Comparison of ENCODE assay signal across 9 mouse cellular contexts in genomic region chr6:145175571-145175981, GRCm38 (mm10). TPM values are rescaled to one million over a fixed set of nuclear protein-coding genes. Genes with fewer than 3 reads are reported as not detected.
A peak's percentile ranks its signal among the peaks of the same experiment; 100 is the strongest.
DNase-seq lines count a peak whose midpoint lies in the region; ATAC-seq and TF ChIP-seq lines count a peak whose summit lies in the region.
"Had no signal": no experiment of that assay in that cellular context is flagged by ENCODE, and none has a peak within 500 bp of the region (broad histone marks: within the 10 kb centered on the region; RNA-seq: fewer than 3 reads in every experiment).

No protein-coding gene starts in this region.

- no peak for TF ChIP-seq CTCF in cerebellum, adult 2 months (IDR thresholded peaks at IDR 0.05; ENCODE audit: borderline replicate concordance, insufficient read depth, low read depth, low read length)

- peaks cover 44% of the 10 kb centered on the region for H3K27me3 ChIP-seq in heart, embryonic 10.5 days (ENCODE audit: insufficient read depth, poor library complexity, severe bottlenecking)
- H3K27me3 ChIP-seq in neural tube, embryonic 12.5 days (replicated peaks): 0 out of 2 replicates have a peak, but pooled peaks cover 7% of the 10 kb centered on the region
- no peaks in the 10 kb centered on the region; the same call in 1 of the 2 replicates for H3K27me3 ChIP-seq in intestine, embryonic 15.5 days (replicated peaks)
- no peaks in the 10 kb centered on the region; the same call in 1 of the 2 replicates for H3K27me3 ChIP-seq in stomach, embryonic 15.5 days (replicated peaks)
- H3K27me3 ChIP-seq in cerebellum, adult 2 months (ENCODE audit: control insufficient read depth, insufficient read depth, low read length): no peaks in the 10 kb centered on the region

- H3K27ac ChIP-seq in heart, embryonic 10.5 days: no peak overlapping the region
- no peak overlapping the region for H3K27ac ChIP-seq in neural tube, embryonic 12.5 days
- no peak overlapping the region for H3K27ac ChIP-seq in intestine, embryonic 15.5 days
- H3K27ac ChIP-seq in stomach, embryonic 15.5 days: no peak overlapping the region
- H3K27ac ChIP-seq in cerebellum, adult 2 months (ENCODE audit: insufficient read depth, low read length): no peak overlapping the region
- H3K27ac ChIP-seq: heart, embryonic 15.5 days had no signal

- WGBS in heart, embryonic 10.5 days: 34% methylated on average over 9 of the region's 9 CpGs
- WGBS in neural tube, embryonic 12.5 days: 30% methylated on average over 9 of the region's 9 CpGs
- 35% methylated on average over 9 of the region's 9 CpGs for WGBS in intestine, embryonic 15.5 days
- 36% methylated on average over 9 of the region's 9 CpGs for WGBS in stomach, embryonic 15.5 days
- 49% methylated on average over 9 of the region's 9 CpGs for WGBS in cerebellum, adult 2 months

- H3K36me3 ChIP-seq in heart, embryonic 10.5 days: no peaks in the 10 kb centered on the region
- H3K36me3 ChIP-seq in neural tube, embryonic 12.5 days: no peaks in the 10 kb centered on the region
- no peaks in the 10 kb centered on the region for H3K36me3 ChIP-seq in intestine, embryonic 15.5 days
- no peaks in the 10 kb centered on the region for H3K36me3 ChIP-seq in stomach, embryonic 15.5 days
- H3K36me3 ChIP-seq: heart, embryonic 15.5 days had no signal

- H3K4me2 ChIP-seq in neural tube, embryonic 12.5 days (replicated peaks): peak overlapping the region; percentile 26
- peak overlapping the region; percentile 40 for H3K4me2 ChIP-seq in intestine, embryonic 15.5 days (replicated peaks)
- no peak overlapping the region for H3K4me2 ChIP-seq in stomach, embryonic 15.5 days
- H3K4me2 ChIP-seq: heart, embryonic 15.5 days had no signal

- peaks cover 70% of the 10 kb centered on the region for H3K4me1 ChIP-seq in heart, embryonic 10.5 days
- peaks cover 21% of the 10 kb centered on the region for H3K4me1 ChIP-seq in neural tube, embryonic 12.5 days
- peaks cover 24% of the 10 kb centered on the region for H3K4me1 ChIP-seq in intestine, embryonic 15.5 days (replicated peaks)
- peaks cover 19% of the 10 kb centered on the region for H3K4me1 ChIP-seq in stomach, embryonic 15.5 days
- H3K4me1 ChIP-seq in cerebellum, adult 2 months (ENCODE audit: control insufficient read depth, insufficient read depth, low read length): peaks cover 3% of the 10 kb centered on the region; the same call in 1 of the 2 replicates

- no peak for TF ChIP-seq POLR2A in cerebellum, adult 2 months (IDR thresholded peaks at IDR 0.05; ENCODE audit: borderline replicate concordance, insufficient read depth, low read length)

- no peak overlapping the region for H3K9ac ChIP-seq in neural tube, embryonic 12.5 days
- H3K9ac ChIP-seq in intestine, embryonic 15.5 days: no peak overlapping the region
- no peak overlapping the region for H3K9ac ChIP-seq in stomach, embryonic 15.5 days
- H3K9ac ChIP-seq: heart, embryonic 15.5 days had no signal

- no peak for DNase-seq in heart, embryonic 10.5 days (ENCODE audit: low spot score)
- no peak for DNase-seq in heart, adult 18-20 months
- DNase-seq in neural tube, embryonic 10.5 days (ENCODE audit: extremely low spot score, low spot score): no peak
- DNase-seq in cerebellum, adult 2 months: no peak

- H3K9me3 ChIP-seq in heart, embryonic 10.5 days: no peaks in the 10 kb centered on the region
- H3K9me3 ChIP-seq in neural tube, embryonic 12.5 days: no peaks in the 10 kb centered on the region
- H3K9me3 ChIP-seq in intestine, embryonic 15.5 days: no peaks in the 10 kb centered on the region
- H3K9me3 ChIP-seq in stomach, embryonic 15.5 days: no peaks in the 10 kb centered on the region
- H3K9me3 ChIP-seq: heart, embryonic 15.5 days had no signal

- peak overlapping the region; percentile 32 for H3K4me3 ChIP-seq in heart, embryonic 10.5 days
- no peak overlapping the region for H3K4me3 ChIP-seq in neural tube, embryonic 12.5 days
- H3K4me3 ChIP-seq in intestine, embryonic 15.5 days (replicated peaks): 0 out of 2 replicates have a peak overlapping the region, but pooled peaks have one; percentile 5
- no peak overlapping the region for H3K4me3 ChIP-seq in stomach, embryonic 15.5 days (replicated peaks)
- no peak overlapping the region for H3K4me3 ChIP-seq in cerebellum, adult 2 months (replicated peaks; ENCODE audit: insufficient read depth, low read depth, low read length)
- H3K4me3 ChIP-seq: heart, embryonic 15.5 days had no signal

- ATAC-seq in neural tube, embryonic 12.5 days (ENCODE audit: low FRiP score, low read depth): no peak
- peak; percentile 73 for ATAC-seq in intestine, embryonic 15.5 days
- ATAC-seq in stomach, embryonic 15.5 days (ENCODE audit: insufficient read depth, low FRiP score, low read depth): peak; percentile 21; the same call in 1 of the 2 replicates
- ATAC-seq in activated CD4-positive, CD25-positive, alpha-beta regulatory T cell, adult 4 months: no peak

RNA-seq across cellular contexts. Expression of gene Casc1, which starts 35.2 kb away (rescaled TPM):
- 0.38 and 0.45 TPM in 2 replicates for polyA plus RNA-seq in heart, embryonic 10.5 days (2016; fragmentation: Nextera tagmentation; extraction: Ambion mirVana)
- total RNA-seq in heart, adult 18-20 months (2021): 1 to 10 TPM; 1.2 TPM
- 0.59 and 0.60 TPM in 2 replicates for polyA plus RNA-seq in neural tube, embryonic 12.5 days (2016; fragmentation: Nextera tagmentation; extraction: Ambion mirVana)
- 0.14 and 0.20 TPM in 2 replicates for polyA plus RNA-seq in intestine, embryonic 15.5 days (2015; fragmentation: Nextera tagmentation; extraction: Ambion mirVana)
- polyA plus RNA-seq in stomach, embryonic 15.5 days (2015; fragmentation: Nextera tagmentation; extraction: Ambion mirVana): 0.19 and 0.49 TPM in 2 replicates
- polyA plus RNA-seq in activated CD4-positive, CD25-positive, alpha-beta regulatory T cell, adult 4 months (2017; shearing (Covaris generic)): under 1 TPM; 0.19 to 0.57 TPM
- 1.3 and 1.4 TPM in 2 replicates for polyA plus RNA-seq in cerebellum, adult 2 months (2012; rRNA removed)

RNA-seq across cellular contexts. Expression of gene Etfrf1, which starts 35.4 kb away (rescaled TPM):
- polyA plus RNA-seq in heart, embryonic 10.5 days (2016; fragmentation: Nextera tagmentation; extraction: Ambion mirVana): 53.3 and 57.3 TPM in 2 replicates
- 100 to 1,000 TPM; 120 to 131 TPM for total RNA-seq in heart, adult 18-20 months (2021)
- polyA plus RNA-seq in neural tube, embryonic 12.5 days (2016; fragmentation: Nextera tagmentation; extraction: Ambion mirVana): 31.7 and 34.7 TPM in 2 replicates
- polyA plus RNA-seq in intestine, embryonic 15.5 days (2015; fragmentation: Nextera tagmentation; extraction: Ambion mirVana): 42.8 and 43.1 TPM in 2 replicates
- polyA plus RNA-seq in stomach, embryonic 15.5 days (2015; fragmentation: Nextera tagmentation; extraction: Ambion mirVana): 36.1 and 36.6 TPM in 2 replicates
- polyA plus RNA-seq in activated CD4-positive, CD25-positive, alpha-beta regulatory T cell, adult 4 months (2017; shearing (Covaris generic)): 10 to 100 TPM; 16.3 to 26.0 TPM
- polyA plus RNA-seq in cerebellum, adult 2 months (2012; rRNA removed): 33.9 and 37.1 TPM in 2 replicates

Comparison
In these comparisons a context has a peak if more than half of its experiments do, and no peak if none do; other contexts are left out.
1. H3K4me3 ChIP-seq: peak in heart, embryonic 10.5 days (single experiment) and intestine, embryonic 15.5 days (single experiment); none in neural tube, embryonic 12.5 days (single experiment), stomach, embryonic 15.5 days (single experiment) and cerebellum, adult 2 months (single experiment).
2. ATAC-seq: peak in intestine, embryonic 15.5 days (single experiment) and stomach, embryonic 15.5 days (single experiment); none in neural tube, embryonic 12.5 days (single experiment) and activated CD4-positive, CD25-positive, alpha-beta regulatory T cell, adult 4 months (single experiment).